Mouse (Mus musculus) embryonic stem cell, embryonic (primary cell): ENCODE results near the gene Pdgfd.

Experiments used
- CTCF ChIA-PET, 4 experiments: fragments of 300-600 bp in 2 of 4; fragments of 350-600 bp in 2 of 4; sonication (Branson Sonifier 250); formaldehyde crosslinking; loops; one replicate each; lab custom pipeline; 2022; ENCODE audit warnings: inconsistent platforms in 2 of 4; lab: Charles Lee
- POLR2A ChIA-PET, 4 experiments: fragments of 300-600 bp in 2 of 4; fragments of 350-600 bp in 2 of 4; sonication (Branson Sonifier 250); formaldehyde crosslinking; loops; one replicate each; lab custom pipeline; 2022; ENCODE audit warnings: antibody characterized with exemption in 4 of 4, inconsistent platforms in 1 of 4; lab: Charles Lee

The Pdgfd gene

DNA sequence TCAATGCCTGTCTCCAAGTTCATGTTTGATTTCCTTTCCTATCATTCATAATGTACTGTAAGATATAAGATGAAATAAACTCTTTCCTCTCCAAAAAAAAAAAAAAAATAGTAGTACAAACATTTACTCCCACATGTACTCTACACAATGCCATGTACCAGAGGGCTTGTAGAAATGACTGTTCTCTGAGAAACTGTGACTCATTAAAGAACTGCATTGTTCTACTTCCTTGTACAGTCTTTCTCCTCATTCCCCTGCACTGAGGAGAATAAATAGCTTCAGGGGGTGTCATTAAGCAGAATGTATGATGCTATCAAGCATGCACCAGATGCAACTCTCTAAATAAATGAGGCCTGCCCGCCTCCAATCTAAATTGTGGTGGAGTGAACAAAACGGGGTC, 130.2 kb downstream of the Pdgfd start:
- POLR2A ChIA-PET: no interaction called here
- CTCF ChIA-PET: interaction anchor here in 1 of 4 experiments (0.7 kb wide), 1 partner anchor 142 kb away, joined by 3 read pairs; no protein-coding TSS in a partner anchor

- ChIA-PET CTCF (no interaction called here), POLR2A (no interaction called here)
Observed at GRCm38 (mm10) chr9:6302050-6302449, 133.7 kb downstream of the Pdgfd start.

GRCm38 (mm10) chr9:6304590-6304989, 136.2 kb downstream of the Pdgfd start:
- ChIA-PET CTCF (no interaction called here), POLR2A (no interaction called here)

GRCm38 (mm10) chr9:6305847-6306246, 137.5 kb downstream of the Pdgfd start:
- CTCF ChIA-PET: no interaction called here
- POLR2A ChIA-PET: no interaction called here

DNA sequence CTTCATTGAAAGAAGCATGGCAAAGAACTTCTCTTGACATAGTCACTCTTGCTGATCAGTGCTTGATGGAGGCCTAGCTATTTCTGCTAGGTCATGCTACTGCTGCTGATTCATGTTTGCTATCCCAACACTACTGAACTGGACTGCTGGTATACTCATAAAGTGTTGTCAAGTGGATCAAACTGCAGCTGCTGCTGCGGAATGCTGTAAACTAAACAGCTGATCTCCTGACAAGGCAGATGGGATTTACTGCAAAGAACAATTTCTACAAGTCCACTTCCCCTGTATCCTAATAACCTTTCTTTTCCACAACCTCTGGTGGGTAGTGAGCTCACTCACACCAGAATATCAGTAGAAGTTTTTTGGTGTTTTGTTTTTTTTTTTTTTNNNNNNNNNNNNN, 148.7 kb downstream of the Pdgfd start:
- CTCF ChIA-PET: interaction anchor here in 2 of 4 experiments (0.6 kb wide), 2 partner anchors 180 to 1239 kb away, joined by 3 to 4 read pairs; no protein-coding TSS in a partner anchor
- POLR2A ChIA-PET: no interaction called here

DNA sequence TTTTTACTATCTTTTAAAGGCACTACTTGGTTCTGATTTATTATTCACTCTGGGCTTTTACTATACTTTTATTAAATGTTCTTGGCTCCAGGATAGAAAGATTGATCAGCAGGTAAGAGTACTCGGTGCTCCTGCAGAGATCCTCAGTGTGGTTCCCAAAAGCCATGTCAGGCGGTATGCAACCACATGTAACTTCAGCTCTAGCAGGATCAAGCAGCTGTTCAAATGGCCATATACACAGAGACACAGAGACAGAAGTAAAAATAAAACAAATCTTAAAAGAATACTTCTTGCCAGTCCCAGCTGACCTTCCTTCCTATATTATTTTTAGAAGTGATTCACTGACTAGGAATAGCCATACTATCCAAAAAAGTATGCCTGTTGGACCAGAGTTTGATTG, 157.0 kb downstream of the Pdgfd start:
- ChIA-PET POLR2A (no interaction called here), CTCF (no interaction called here)

- POLR2A ChIA-PET: no interaction called here
- CTCF ChIA-PET: no interaction called here
Observed at GRCm38 (mm10) chr9:6333499-6333898, 165.1 kb downstream of the Pdgfd start.

GRCm38 (mm10) chr9:6336236-6336635, 167.9 kb downstream of the Pdgfd start:
- ChIA-PET CTCF (no interaction called here), POLR2A (no interaction called here)

DNA sequence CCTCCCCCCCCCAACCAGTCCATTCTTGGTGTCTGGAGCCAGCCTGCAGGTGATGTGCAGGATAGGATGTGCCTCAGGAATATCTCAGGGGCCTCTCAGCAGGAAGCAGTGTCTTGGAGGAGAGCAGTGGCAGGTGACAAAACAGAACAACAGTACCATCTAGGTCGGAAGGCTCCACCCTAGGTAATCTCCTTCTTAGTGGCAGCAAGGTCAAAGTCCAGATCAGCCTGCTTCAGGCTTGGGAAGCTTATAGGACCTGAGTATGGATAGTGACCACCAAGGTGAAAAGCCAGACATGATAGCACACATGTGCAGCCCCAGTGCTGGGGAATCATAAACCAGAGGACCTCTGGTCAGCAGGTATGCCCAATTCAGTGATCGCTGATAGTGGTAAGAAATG, 169.5 kb downstream of the Pdgfd start:
- ChIA-PET POLR2A (no interaction called here), CTCF (no interaction called here)

DNA sequence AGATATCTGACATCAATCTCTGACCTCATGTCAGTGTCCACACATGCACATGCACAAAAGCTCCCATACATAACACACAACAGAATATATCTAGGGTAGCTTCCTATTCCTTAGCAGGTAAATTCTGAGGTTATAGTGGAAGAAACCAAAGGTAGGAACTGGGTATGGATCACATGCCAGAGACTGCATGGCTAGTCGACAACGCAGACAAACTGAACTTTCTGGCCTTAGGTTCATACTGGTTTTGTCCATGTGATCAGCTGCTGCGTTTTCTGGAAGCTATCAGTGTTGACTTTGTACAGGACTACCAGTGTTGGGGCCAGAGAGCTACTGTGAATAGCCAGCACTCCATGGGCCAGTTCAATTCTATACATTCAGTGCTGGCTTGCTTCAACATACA, 170.0 kb downstream of the Pdgfd start:
- ChIA-PET CTCF (no interaction called here), POLR2A (no interaction called here)

DNA sequence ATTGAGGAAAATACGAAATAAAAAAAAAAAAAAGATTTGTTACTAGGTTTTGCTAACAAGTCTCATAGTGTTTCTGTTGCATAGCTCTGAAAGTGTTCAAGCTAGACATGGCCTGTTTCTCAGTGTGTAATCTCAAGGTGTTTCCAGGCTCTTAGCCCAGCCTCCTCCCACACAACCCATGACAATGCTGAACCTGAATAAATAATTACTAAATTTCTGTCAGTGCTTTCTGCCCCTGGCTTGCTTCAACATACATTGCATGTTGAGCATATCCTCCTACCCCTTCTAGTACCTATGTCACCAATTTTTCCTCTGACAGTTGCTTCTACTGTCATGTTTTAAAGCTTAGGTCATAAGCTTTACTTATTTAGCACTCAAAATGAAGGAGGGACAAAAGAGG, 171.0 kb downstream of the Pdgfd start:
- POLR2A ChIA-PET: no interaction called here
- CTCF ChIA-PET: no interaction called here

DNA sequence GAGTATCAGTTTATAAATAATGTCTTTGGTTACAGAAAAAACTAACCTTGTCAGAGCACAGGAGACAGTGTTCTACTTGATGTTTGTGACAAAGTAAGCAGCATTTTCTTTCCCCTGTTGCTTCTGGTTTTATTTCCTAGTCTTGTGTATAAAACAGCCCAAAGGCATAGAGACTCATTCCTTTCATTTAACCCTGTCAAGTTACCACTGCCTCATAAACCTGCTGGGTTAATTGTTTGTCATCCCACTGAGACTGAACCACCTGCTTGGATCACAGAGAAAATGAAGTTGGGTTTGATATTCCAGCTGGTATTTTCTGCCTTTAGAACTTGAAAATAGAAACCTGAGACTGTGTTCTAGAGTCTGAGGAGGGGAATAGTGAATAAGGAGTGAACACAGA, 172.4 kb downstream of the Pdgfd start:
- CTCF ChIA-PET: no interaction called here
- POLR2A ChIA-PET: no interaction called here

DNA sequence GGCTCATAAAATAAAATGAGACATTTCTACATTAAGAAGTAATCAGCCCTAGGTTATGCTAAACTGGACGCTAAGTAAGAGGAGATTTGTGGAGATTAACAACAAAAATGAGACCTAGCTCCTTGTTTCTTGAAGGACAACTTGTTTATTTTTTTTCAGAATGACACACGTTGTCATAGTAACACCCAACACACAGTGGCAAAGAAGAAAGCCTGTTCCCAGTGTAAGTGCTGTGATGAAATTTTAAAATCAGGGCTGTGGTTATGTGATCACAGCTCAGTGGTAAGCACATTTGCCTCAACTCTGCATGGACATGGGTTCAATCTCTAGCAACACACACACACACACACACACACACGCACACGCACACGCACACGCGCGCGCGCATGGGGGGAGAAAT, 174.5 kb downstream of the Pdgfd start:
- POLR2A ChIA-PET: no interaction called here
- CTCF ChIA-PET: no interaction called here

GRCm38 (mm10) chr9:6344514-6344913, 176.1 kb downstream of the Pdgfd start:
- CTCF ChIA-PET: no interaction called here
- POLR2A ChIA-PET: no interaction called here

GRCm38 (mm10) chr9:6344924-6345323, 176.5 kb downstream of the Pdgfd start:
- CTCF ChIA-PET: no interaction called here
- POLR2A ChIA-PET: no interaction called here

DNA sequence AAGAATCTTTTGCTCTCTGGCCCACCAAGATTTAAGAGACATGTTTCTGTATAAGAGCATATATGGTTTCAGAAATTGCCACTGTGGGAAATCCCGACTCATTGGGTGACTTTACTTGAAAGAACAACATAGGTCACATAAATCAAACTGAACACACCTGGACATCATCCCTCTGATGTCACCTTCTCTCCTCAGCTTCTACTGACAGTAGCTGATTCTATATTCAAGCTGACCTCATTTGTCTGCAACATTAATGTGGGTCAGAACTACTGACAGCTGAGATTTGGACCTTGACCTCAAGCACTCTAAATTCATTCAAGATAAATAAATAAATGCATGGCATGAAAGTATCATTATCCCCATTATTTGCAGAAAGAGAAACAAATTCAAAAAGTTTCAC, 177.0 kb downstream of the Pdgfd start:
- ChIA-PET CTCF (no interaction called here), POLR2A (no interaction called here)

DNA sequence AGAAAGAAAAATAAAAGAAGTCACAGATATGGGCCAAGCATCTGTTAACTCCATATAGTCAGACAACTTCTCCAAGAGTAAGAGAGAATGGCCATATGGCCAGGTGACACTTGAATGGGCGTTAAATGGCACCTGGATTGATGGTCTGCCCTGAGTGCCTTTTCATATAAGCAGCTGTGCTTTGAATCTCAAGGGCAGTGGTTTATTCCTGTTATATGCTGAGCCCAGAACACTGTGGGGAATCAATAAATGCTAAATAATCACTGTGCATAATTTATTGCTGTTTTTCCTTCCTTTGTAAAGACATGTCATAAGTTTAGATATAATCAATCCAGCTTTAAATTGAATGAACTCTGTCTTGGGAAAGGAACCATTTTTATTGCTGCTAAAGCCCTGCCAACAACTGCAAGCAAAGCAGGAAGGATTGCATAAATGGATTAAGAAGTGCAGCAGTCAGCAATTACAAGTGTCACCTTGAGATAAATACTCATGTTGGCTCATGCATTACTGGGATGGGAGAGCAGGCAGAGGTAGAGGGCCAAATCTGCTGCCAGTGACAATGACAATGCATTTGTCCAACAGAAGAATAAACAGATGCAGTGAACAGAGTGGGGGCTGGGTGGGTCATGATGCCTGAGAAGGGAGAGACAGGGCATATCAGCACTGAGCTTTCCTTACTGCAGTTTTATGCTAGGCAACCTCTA, 185.0 kb downstream of the Pdgfd start:
- ChIA-PET POLR2A (no interaction called here), CTCF (no interaction called here)

DNA sequence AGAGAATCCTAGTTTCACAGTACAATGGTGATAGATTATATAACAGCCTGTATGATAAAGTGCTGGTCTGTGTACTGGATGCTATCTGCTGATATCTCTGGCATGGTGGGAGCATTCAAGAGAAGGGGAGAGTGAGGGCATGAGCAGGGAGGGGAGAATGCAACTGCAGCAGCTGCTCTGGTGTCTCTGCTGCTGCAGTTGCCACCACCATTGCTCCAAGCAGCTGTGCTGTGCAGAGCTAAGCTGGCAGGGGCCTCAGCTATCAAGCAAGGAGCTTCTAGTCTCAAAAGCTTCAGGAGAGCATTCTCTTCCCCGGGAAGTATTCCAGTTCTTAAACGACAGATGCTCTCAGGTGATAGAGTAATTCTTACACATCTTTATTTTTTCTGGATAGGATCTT, 192.4 kb downstream of the Pdgfd start:
- POLR2A ChIA-PET: no interaction called here

GRCm38 (mm10) chr9:6366550-6366949, 198.2 kb downstream of the Pdgfd start:
- ChIA-PET POLR2A (no interaction called here), CTCF (no interaction called here)

More for the DNA sequence above, 192.4 kb downstream of the Pdgfd start:
- CTCF ChIA-PET: no interaction called here

- CTCF ChIA-PET: no interaction called here
- POLR2A ChIA-PET: no interaction called here
Observed at GRCm38 (mm10) chr9:6401764-6402163, 233.4 kb downstream of the Pdgfd start.

DNA sequence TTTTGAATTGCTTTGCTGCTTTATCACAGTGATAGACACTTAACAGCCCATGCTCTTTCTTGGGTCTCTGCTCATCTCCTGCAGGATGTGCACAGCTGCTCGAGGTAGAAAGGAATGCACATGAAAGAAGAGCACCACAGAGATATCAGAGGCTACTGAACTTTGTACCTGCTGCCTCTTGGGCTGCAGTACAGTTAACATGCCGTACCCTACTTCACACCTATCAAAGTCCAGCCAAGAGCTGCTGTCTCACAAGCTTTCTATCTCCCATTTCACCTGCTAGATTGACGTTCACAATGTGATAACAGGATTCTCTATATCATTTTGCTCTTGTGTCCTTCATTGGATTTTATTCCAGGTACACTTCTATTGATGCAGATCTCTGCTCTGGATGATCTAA, 238.2 kb downstream of the Pdgfd start:
- ChIA-PET CTCF (no interaction called here), POLR2A (no interaction called here)

DNA sequence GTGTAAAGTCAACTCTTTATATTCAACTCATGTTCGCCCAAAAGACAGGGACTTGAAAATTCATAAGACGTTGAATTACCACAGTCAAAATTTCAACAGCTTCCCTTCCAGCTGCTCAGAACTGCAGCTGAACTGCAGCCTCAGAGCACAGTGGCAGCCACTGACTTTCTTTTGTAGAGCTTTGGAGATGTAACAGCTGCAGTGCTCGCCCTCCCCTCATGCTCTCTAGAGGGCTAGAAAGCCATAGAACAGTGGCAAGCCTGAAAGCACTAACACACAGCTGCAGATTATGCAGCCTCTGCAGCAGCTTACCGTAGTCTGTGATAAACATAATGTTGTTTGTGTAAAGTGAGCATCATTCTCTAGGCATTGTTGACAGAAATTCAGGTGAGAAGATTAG, 239.6 kb downstream of the Pdgfd start:
- ChIA-PET POLR2A (interaction anchor here in 1 of 4 experiments (0.6 kb wide), 1 partner anchor 478 kb away, joined by 3 read pairs; no protein-coding TSS in a partner anchor), CTCF (no interaction called here)
